Mouse (Mus musculus) brain, adult 2 months (tissue): ENCODE measurements at regions not wholly inside any gene's neighbourhood (a gene's known extent, or its start where the extent isn't known, plus 50 kb on each side); places are given as distances from the start of the nearest gene placed in this dataset.
A peak's percentile ranks its signal among the peaks of the same experiment; 100 is the strongest.

Source experiments
- DNase-seq: peaks from one replicate; pipeline ENCODE4 v3.0.0; 2011; ENCODE audit warnings: low read depth, low spot score

- DNase-seq, result no peak
Measured at GRCm38 (mm10) chr12:92152922-92153235, 303.9 kb upstream of the Sel1l start.

GRCm38 (mm10) chr12:92152043-92152921, 303.3 kb upstream of the Sel1l start:
- peak; percentile 72 for DNase-seq

GRCm38 (mm10) chr12:92137539-92137938, 288.6 kb upstream of the Sel1l start:
- DNase-seq, result no peak

GRCm38 (mm10) chr12:92127648-92128047, 278.7 kb upstream of the Sel1l start:
- DNase-seq, result peak; percentile 16

GRCm38 (mm10) chr12:92120164-92120815, 271.3 kb upstream of the Sel1l start:
- no peak for DNase-seq

GRCm38 (mm10) chr12:92109615-92110014, 260.7 kb upstream of the Sel1l start:
- peak; percentile 19 for DNase-seq

GRCm38 (mm10) chr12:92100080-92100479, 251.1 kb upstream of the Sel1l start:
- DNase-seq, result peak; percentile 60

- DNase-seq, result peak; percentile 31
Measured at GRCm38 (mm10) chr12:92092794-92093365, 243.9 kb upstream of the Sel1l start.

GRCm38 (mm10) chr12:92073209-92073608, 224.3 kb upstream of the Sel1l start:
- DNase-seq, result peak; percentile 92

GRCm38 (mm10) chr12:92062731-92063130, 213.8 kb upstream of the Sel1l start:
- no peak for DNase-seq

GRCm38 (mm10) chr12:92040481-92040880, 191.5 kb upstream of the Sel1l start:
- no peak for DNase-seq

- DNase-seq, result peak; percentile 60
Measured at GRCm38 (mm10) chr12:92029192-92029591, 180.2 kb upstream of the Sel1l start.

- DNase-seq, result no peak
Measured at GRCm38 (mm10) chr12:92028354-92028753, 179.4 kb upstream of the Sel1l start.

GRCm38 (mm10) chr12:92024461-92025218, 175.7 kb upstream of the Sel1l start:
- DNase-seq, result no peak

- DNase-seq, result no peak
Measured at GRCm38 (mm10) chr12:92019593-92020224, 170.8 kb upstream of the Sel1l start.

GRCm38 (mm10) chr12:92015373-92015772, 166.4 kb upstream of the Sel1l start:
- no peak for DNase-seq

- no peak for DNase-seq
Measured at GRCm38 (mm10) chr12:92013979-92014378, 165.0 kb upstream of the Sel1l start.

GRCm38 (mm10) chr12:92013244-92013643, 164.3 kb upstream of the Sel1l start:
- peak; percentile 72 for DNase-seq

GRCm38 (mm10) chr12:92004391-92005094, 155.6 kb upstream of the Sel1l start:
- DNase-seq, result peak; percentile 42

GRCm38 (mm10) chr12:91999031-91999430, 150.1 kb upstream of the Sel1l start:
- DNase-seq, result no peak

GRCm38 (mm10) chr12:91997404-91997803, 148.4 kb upstream of the Sel1l start:
- no peak for DNase-seq
